Mouse (Mus musculus): ENCODE data around the gene Socs7. TPM values are rescaled to one million over a fixed set of nuclear protein-coding genes. Genes with fewer than 3 reads are reported as not detected.

Socs7 gene
- polyA plus RNA-seq, 1 experiment, result 17.3 TPM

DNA sequence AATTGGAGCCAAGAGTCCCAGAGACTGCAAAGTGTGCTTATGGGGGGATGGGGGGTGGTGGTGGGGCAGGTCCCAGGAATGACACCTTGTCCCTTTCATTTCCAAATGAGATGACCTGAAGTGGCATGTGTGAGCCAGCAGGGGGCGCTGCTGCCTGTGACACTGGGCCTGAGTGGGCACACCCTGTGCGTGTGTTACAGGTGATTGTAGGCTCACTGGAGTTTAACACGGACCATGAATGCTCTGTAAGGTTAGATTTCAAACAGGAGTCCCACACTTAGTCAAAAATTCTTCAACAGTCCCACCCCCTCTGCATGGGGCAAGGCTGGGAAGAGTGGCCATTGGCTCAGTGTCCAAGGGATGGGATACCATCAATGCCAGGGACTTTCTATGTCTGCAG, 69.7 kb downstream of the Socs7 start:
- Histone ChIP-seq H3K4me3 (ENCODE audit: control insufficient read depth, insufficient read depth, low read length) (no peak overlapping the region), H3K4me1 (replicated peaks; ENCODE audit: control insufficient read depth, insufficient read depth, low read length) (peaks cover 37% of the 10 kb centered on the region), H3K36me3 (ENCODE audit: control insufficient read depth, insufficient read depth, low read length) (no peaks in the 10 kb centered on the region), H3K27ac (ENCODE audit: control insufficient read depth, insufficient read depth, low read length) (no peak overlapping the region), H3K27me3 (ENCODE audit: control insufficient read depth, insufficient read depth, low read length) (no peaks in the 10 kb centered on the region)
- 15% methylated on average over 3 of the region's 3 CpGs for WGBS
- no peak for TF ChIP-seq POLR2A (IDR thresholded peaks at IDR 0.05; ENCODE audit: control insufficient read depth, extremely low read depth, insufficient read depth, low read length, poor library complexity)
- TF ChIP-seq CTCF (IDR thresholded peaks at IDR 0.05; ENCODE audit: borderline replicate concordance, control insufficient read depth, extremely low read depth, insufficient read depth, low read length, poor library complexity), result peak; percentile 89
- peak; percentile 57 for DNase-seq

DNA sequence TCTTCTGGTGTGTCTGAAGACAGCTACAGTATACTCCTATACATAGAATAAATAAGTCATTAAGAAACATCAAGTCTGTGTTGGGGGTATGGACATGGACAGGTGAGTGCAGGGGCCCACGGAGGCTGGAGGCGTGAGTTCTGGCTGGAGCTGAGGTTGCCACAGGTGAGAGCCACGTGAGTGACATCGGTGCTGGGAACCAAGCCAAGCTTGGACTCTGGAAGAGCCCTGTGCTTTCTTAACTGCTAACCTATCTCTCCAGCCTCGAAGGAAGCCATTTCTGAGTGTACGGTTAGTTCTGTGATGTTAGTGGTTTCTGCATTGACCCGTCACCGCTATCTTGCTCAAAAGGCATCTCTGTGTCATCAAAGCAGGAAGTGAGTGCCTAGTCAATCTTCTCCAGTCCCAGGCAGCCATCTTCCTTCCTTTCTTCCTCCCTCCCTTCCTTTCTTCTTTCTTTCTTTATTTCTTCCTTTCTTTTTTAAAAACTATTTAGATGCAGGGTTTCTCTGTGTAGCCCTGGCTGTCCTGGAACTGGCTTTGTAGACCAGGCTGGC, 70.7 kb downstream of the Socs7 start:
- H3K27me3 ChIP-seq (ENCODE audit: control insufficient read depth, insufficient read depth, low read length), result no peaks in the 10 kb centered on the region
- H3K4me3 ChIP-seq (ENCODE audit: control insufficient read depth, insufficient read depth, low read length), result no peak overlapping the region
- 32% methylated on average over 8 of the region's 8 CpGs for WGBS
- no peak overlapping the region for H3K27ac ChIP-seq (ENCODE audit: control insufficient read depth, insufficient read depth, low read length)
- H3K36me3 ChIP-seq (ENCODE audit: control insufficient read depth, insufficient read depth, low read length), result no peaks in the 10 kb centered on the region
- H3K4me1 ChIP-seq (replicated peaks; ENCODE audit: control insufficient read depth, insufficient read depth, low read length), result peaks cover 33% of the 10 kb centered on the region
- no peak for DNase-seq
- no peak for TF ChIP-seq CTCF (IDR thresholded peaks at IDR 0.05; ENCODE audit: borderline replicate concordance, control insufficient read depth, extremely low read depth, insufficient read depth, low read length, poor library complexity)
- TF ChIP-seq POLR2A (IDR thresholded peaks at IDR 0.05; ENCODE audit: control insufficient read depth, extremely low read depth, insufficient read depth, low read length, poor library complexity), result no peak

DNA sequence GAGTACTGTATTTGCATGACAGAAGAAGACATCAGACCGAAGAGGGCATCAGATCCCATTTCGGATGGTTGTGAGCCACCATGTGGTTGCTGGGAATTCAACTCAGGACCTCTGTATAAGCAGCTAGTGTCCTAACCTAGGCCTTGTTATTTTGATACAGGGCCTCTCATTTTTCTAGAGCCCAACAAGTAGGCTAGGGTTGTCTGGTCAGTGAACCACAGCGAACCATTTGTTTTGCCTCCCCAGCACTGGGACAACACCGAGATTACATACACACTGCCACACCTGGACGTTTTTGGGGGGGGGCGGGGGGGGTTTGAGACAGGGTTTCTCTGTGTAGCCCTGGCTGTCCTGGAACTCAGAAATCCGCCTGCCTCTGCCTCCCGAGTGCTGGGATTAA, 71.8 kb downstream of the Socs7 start:
- no peaks in the 10 kb centered on the region for H3K36me3 ChIP-seq (ENCODE audit: control insufficient read depth, insufficient read depth, low read length)
- H3K27me3 ChIP-seq (ENCODE audit: control insufficient read depth, insufficient read depth, low read length), result no peaks in the 10 kb centered on the region
- H3K27ac ChIP-seq (ENCODE audit: control insufficient read depth, insufficient read depth, low read length), result no peak overlapping the region
- H3K4me1 ChIP-seq (replicated peaks; ENCODE audit: control insufficient read depth, insufficient read depth, low read length), result peaks cover 33% of the 10 kb centered on the region
- TF ChIP-seq CTCF (IDR thresholded peaks at IDR 0.05; ENCODE audit: borderline replicate concordance, control insufficient read depth, extremely low read depth, insufficient read depth, low read length, poor library complexity) (no peak), POLR2A (IDR thresholded peaks at IDR 0.05; ENCODE audit: control insufficient read depth, extremely low read depth, insufficient read depth, low read length, poor library complexity) (no peak)
- 86% methylated on average over 8 of the region's 8 CpGs for WGBS
- no peak overlapping the region for H3K4me3 ChIP-seq (ENCODE audit: control insufficient read depth, insufficient read depth, low read length)
- DNase-seq, result no peak

DNA sequence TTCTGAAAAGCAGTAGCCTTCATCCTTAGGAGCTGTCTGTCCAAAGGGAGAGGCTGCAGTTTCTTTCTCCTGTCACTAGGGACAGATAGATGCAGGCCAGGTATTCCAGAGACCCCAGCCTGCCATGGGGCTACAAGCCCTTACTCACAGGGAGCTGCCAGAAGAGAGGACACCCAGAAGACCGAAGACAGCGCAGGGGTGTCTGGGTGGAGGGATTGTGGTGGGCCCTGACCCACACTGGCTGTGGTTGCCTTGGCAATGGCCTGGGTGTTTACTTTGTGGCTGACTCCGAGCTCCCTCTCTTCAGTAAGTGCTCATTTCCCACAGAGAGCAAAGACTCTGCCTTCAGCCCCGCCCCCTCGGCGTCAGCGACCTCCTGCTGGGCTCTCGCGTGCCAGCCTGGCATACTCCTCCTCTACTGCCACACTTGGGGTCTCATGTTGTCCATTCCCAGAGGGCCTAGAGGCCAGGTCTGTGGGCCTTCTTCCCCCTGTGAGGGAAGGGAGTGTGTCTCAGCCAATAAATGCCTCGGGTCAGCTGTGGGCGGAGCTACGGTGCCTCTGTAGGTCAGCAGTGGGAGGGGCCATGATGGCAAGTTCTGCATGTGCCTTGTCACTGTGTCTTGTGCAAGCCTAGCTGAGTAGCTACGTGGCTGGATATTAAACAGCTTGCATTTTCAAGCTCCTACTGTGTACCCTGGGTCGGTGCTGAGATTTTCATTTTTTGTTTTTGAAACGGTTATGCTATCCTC, 72.5 kb downstream of the Socs7 start:
- no peak for TF ChIP-seq POLR2A (IDR thresholded peaks at IDR 0.05; ENCODE audit: control insufficient read depth, extremely low read depth, insufficient read depth, low read length, poor library complexity)
- TF ChIP-seq CTCF (IDR thresholded peaks at IDR 0.05; ENCODE audit: borderline replicate concordance, control insufficient read depth, extremely low read depth, insufficient read depth, low read length, poor library complexity), result peak; percentile 62; the same call in 1 of the 2 replicates
- WGBS, result under 1% methylated on average over 15 of the region's 15 CpGs
- peak; percentile 81 for DNase-seq
- Histone ChIP-seq H3K27ac (ENCODE audit: control insufficient read depth, insufficient read depth, low read length) (peak overlapping the region; percentile 19; the same call in 1 of the 2 replicates), H3K4me1 (replicated peaks; ENCODE audit: control insufficient read depth, insufficient read depth, low read length) (peaks cover 26% of the 10 kb centered on the region), H3K4me3 (ENCODE audit: control insufficient read depth, insufficient read depth, low read length) (peak overlapping the region; percentile 85), H3K36me3 (ENCODE audit: control insufficient read depth, insufficient read depth, low read length) (no peaks in the 10 kb centered on the region), H3K27me3 (ENCODE audit: control insufficient read depth, insufficient read depth, low read length) (no peaks in the 10 kb centered on the region; the same call in 1 of the 2 replicates)

- H3K27me3 ChIP-seq (ENCODE audit: control insufficient read depth, insufficient read depth, low read length), result peaks cover 9% of the 10 kb centered on the region
- no peak for DNase-seq
- H3K36me3 ChIP-seq (ENCODE audit: control insufficient read depth, insufficient read depth, low read length), result no peaks in the 10 kb centered on the region
- H3K4me3 ChIP-seq (ENCODE audit: control insufficient read depth, insufficient read depth, low read length), result no peak overlapping the region
- WGBS, result 38% methylated on average over 13 of the region's 13 CpGs
- no peak overlapping the region for H3K27ac ChIP-seq (ENCODE audit: control insufficient read depth, insufficient read depth, low read length)
- peaks cover 31% of the 10 kb centered on the region for H3K4me1 ChIP-seq (replicated peaks; ENCODE audit: control insufficient read depth, insufficient read depth, low read length)
- TF ChIP-seq POLR2A (IDR thresholded peaks at IDR 0.05; ENCODE audit: control insufficient read depth, extremely low read depth, insufficient read depth, low read length, poor library complexity) (no peak), CTCF (IDR thresholded peaks at IDR 0.05; ENCODE audit: borderline replicate concordance, control insufficient read depth, extremely low read depth, insufficient read depth, low read length, poor library complexity) (no peak)
These were observed 73.6 kb downstream of the Socs7 start for GRCm38 (mm10) chr11:97435808-97436491.

DNA sequence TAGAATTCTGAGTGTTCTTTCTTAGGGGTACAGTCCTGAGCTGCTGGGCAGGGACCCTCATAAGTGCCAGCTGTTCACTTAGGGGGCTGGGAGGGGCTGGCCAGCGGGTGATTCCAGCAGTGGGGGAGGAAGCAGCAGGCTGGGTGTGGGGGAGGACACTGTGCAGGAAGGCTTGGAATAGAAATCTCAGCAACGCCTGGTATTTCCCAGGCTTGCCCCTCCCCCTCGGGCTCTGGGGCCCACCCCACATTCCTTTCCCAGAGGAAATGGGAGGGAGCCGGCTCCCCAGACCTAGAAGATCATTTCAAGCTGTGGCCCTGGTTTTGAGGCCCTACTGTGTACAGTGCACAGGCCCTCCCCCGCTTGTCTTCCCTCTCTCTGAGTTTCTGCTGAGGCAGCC, 75.4 kb downstream of the Socs7 start:
- WGBS, result 87% methylated on average over 5 of the region's 5 CpGs
- peaks cover 40% of the 10 kb centered on the region for H3K4me1 ChIP-seq (replicated peaks; ENCODE audit: control insufficient read depth, insufficient read depth, low read length)
- no peak overlapping the region for H3K27ac ChIP-seq (ENCODE audit: control insufficient read depth, insufficient read depth, low read length)
- TF ChIP-seq CTCF (IDR thresholded peaks at IDR 0.05; ENCODE audit: borderline replicate concordance, control insufficient read depth, extremely low read depth, insufficient read depth, low read length, poor library complexity) (no peak), POLR2A (IDR thresholded peaks at IDR 0.05; ENCODE audit: control insufficient read depth, extremely low read depth, insufficient read depth, low read length, poor library complexity) (no peak)
- no peaks in the 10 kb centered on the region for H3K36me3 ChIP-seq (ENCODE audit: control insufficient read depth, insufficient read depth, low read length)
- peaks cover 12% of the 10 kb centered on the region for H3K27me3 ChIP-seq (ENCODE audit: control insufficient read depth, insufficient read depth, low read length)
- no peak overlapping the region for H3K4me3 ChIP-seq (ENCODE audit: control insufficient read depth, insufficient read depth, low read length)
- DNase-seq, result no peak
